Comparison of ENCODE assay signal across 8 mouse cellular contexts in the genomic region with DNA sequence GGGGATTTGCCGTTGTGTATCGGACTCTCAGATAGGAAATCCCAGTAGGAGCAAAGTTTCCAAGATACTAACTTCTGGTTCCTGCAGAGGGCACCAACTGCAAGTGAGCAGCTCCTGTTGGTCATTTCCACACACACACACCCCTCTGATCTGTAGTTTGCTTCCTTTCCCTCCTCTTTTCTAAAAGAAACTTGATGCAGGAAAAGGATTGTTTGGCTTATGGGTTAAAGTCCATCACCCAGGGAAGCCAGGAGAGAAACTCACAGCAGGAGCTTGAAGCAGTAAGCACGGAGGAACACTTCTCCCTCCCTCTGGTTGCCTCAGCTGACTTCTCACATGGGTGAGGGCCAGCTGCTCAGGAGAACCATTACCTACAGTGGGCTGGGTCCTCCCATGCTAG. TPM values are rescaled to one million over a fixed set of nuclear protein-coding genes. Genes with fewer than 3 reads are reported as not detected.
DNase-seq lines count a peak whose midpoint lies in the region; ATAC-seq and TF ChIP-seq lines count a peak whose summit lies in the region.
"Had no signal": no experiment of that assay in that cellular context is flagged by ENCODE, and none has a peak within 500 bp of the region (broad histone marks: within the 10 kb centered on the region; RNA-seq: fewer than 3 reads in every experiment).

No protein-coding gene starts in this region.

- no peaks in the 10 kb centered on the region for H3K4me1 ChIP-seq in limb, embryonic 14.5 days (ENCODE audit: control insufficient read depth, insufficient read depth, low read length)
- H3K4me1 ChIP-seq in limb, embryonic 10.5 days, result peaks cover 9% of the 10 kb centered on the region
- H3K4me1 ChIP-seq in intestine, postnatal 0 days (replicated peaks; ENCODE audit: control insufficient read depth, insufficient read depth, low read length), result no peaks in the 10 kb centered on the region
- peaks cover 42% of the 10 kb centered on the region for H3K4me1 ChIP-seq in thymus, adult 2 months (replicated peaks; ENCODE audit: control insufficient read depth, insufficient read depth, low read length)

- DNase-seq in limb, embryonic 14.5 days (ENCODE audit: low spot score), result peak; percentile 46
- no peak for DNase-seq in limb, embryonic 10.5 days (ENCODE audit: low spot score)
- DNase-seq in brain, adult 2 months (ENCODE audit: low read depth, low spot score), result peak; percentile 39
- DNase-seq in lung, postnatal 36 days, result peak; percentile 53
- no peak for DNase-seq in thymus, adult 2 months
- DNase-seq: thymus, postnatal 36 days had no signal

- no peak overlapping the region for H3K9ac ChIP-seq in limb, embryonic 14.5 days (ENCODE audit: low read depth, low read length, severe bottlenecking)
- 0 out of 2 replicates have a peak overlapping the region, but pooled peaks have one; percentile 8 for H3K9ac ChIP-seq in intestine, postnatal 0 days (ENCODE audit: low read depth, low read length)

- H3K27ac ChIP-seq in limb, embryonic 14.5 days (replicated peaks; ENCODE audit: low read depth, low read length), result no peak overlapping the region
- H3K27ac ChIP-seq in limb, embryonic 10.5 days, result no peak overlapping the region
- no peak overlapping the region for H3K27ac ChIP-seq in intestine, postnatal 0 days (ENCODE audit: low read depth, low read length)
- no peak overlapping the region for H3K27ac ChIP-seq in thymus, adult 2 months (ENCODE audit: control insufficient read depth, insufficient read depth, low read length)

- H3K27me3 ChIP-seq in limb, embryonic 14.5 days (ENCODE audit: control insufficient read depth, insufficient read depth, low read length), result no peaks in the 10 kb centered on the region
- no peaks in the 10 kb centered on the region for H3K27me3 ChIP-seq in limb, embryonic 10.5 days (ENCODE audit: low read depth, poor library complexity, severe bottlenecking)
- H3K27me3 ChIP-seq in intestine, postnatal 0 days (replicated peaks; ENCODE audit: control insufficient read depth, insufficient read depth, low read length), result no peaks in the 10 kb centered on the region
- H3K27me3 ChIP-seq in thymus, adult 2 months (ENCODE audit: control insufficient read depth, insufficient read depth, low read length), result no peaks in the 10 kb centered on the region

- peak; percentile 89 for TF ChIP-seq CTCF in intestine, postnatal 0 days (IDR thresholded peaks at IDR 0.05; ENCODE audit: low read depth)
- no peak for TF ChIP-seq CTCF in thymus, adult 2 months (IDR thresholded peaks at IDR 0.05; ENCODE audit: borderline replicate concordance, control insufficient read depth, extremely low read depth, insufficient read depth, low read length, poor library complexity)

- 39% methylated on average over 3 of the region's 3 CpGs for WGBS in limb, embryonic 14.5 days
- 56% methylated on average over 3 of the region's 3 CpGs for WGBS in limb, embryonic 10.5 days
- WGBS in intestine, postnatal 0 days, result 16% methylated on average over 3 of the region's 3 CpGs
- 53% methylated on average over 3 of the region's 3 CpGs for WGBS in thymus, adult 2 months

- H3K36me3 ChIP-seq in limb, embryonic 14.5 days (ENCODE audit: control insufficient read depth, insufficient read depth, low read length), result no peaks in the 10 kb centered on the region
- 0 out of 2 replicates have a peak, but pooled peaks cover 3% of the 10 kb centered on the region for H3K36me3 ChIP-seq in limb, embryonic 10.5 days
- no peaks in the 10 kb centered on the region for H3K36me3 ChIP-seq in intestine, postnatal 0 days (ENCODE audit: control insufficient read depth, insufficient read depth)
- peaks cover 13% of the 10 kb centered on the region for H3K36me3 ChIP-seq in thymus, adult 2 months (ENCODE audit: control insufficient read depth, insufficient read depth, low read length)

- H3K4me3 ChIP-seq in limb, embryonic 14.5 days (replicated peaks; ENCODE audit: low read length), result no peak overlapping the region
- H3K4me3 ChIP-seq in limb, embryonic 10.5 days, result no peak overlapping the region
- no peak overlapping the region for H3K4me3 ChIP-seq in intestine, postnatal 0 days (ENCODE audit: low read depth, low read length)
- no peak overlapping the region for H3K4me3 ChIP-seq in thymus, adult 2 months (ENCODE audit: control insufficient read depth, insufficient read depth, low read length)

- no peak overlapping the region for H3K4me2 ChIP-seq in limb, embryonic 14.5 days (replicated peaks; ENCODE audit: low read depth, low read length, severe bottlenecking)
- peak overlapping the region; percentile 60 for H3K4me2 ChIP-seq in intestine, postnatal 0 days (replicated peaks; ENCODE audit: low read depth)

- no peak for ATAC-seq in limb, embryonic 14.5 days (ENCODE audit: low FRiP score, low read depth)
- ATAC-seq in intestine, postnatal 0 days, result peak; percentile 82
- no peak for ATAC-seq in erythroid progenitor cell, adult 5-6 weeks (replicated peaks; ENCODE audit: low FRiP score, poor library complexity, severe bottlenecking)

- H3K9me3 ChIP-seq in limb, embryonic 14.5 days (ENCODE audit: control insufficient read depth, low read length), result peaks cover 7% of the 10 kb centered on the region; the same call in 1 of the 2 replicates
- no peaks in the 10 kb centered on the region for H3K9me3 ChIP-seq in limb, embryonic 10.5 days (replicated peaks)
- H3K9me3 ChIP-seq in intestine, postnatal 0 days (ENCODE audit: control insufficient read depth), result no peaks in the 10 kb centered on the region

- no peak for TF ChIP-seq POLR2A in limb, embryonic 14.5 days (IDR thresholded peaks at IDR 0.05; ENCODE audit: borderline replicate concordance, extremely low read depth, insufficient read depth, insufficient read length)
- TF ChIP-seq POLR2A in thymus, adult 2 months (IDR thresholded peaks at IDR 0.05; ENCODE audit: control insufficient read depth, extremely low read depth, insufficient read depth, low read length, poor library complexity), result no peak

RNA-seq across cellular contexts. Expression of a gene that starts 24.3 kb away (rescaled TPM):
- 26.8 and 31.3 TPM in 2 replicates for polyA plus RNA-seq in limb, embryonic 14.5 days (2012; rRNA removed)
- 59.8 and 67.6 TPM in 2 replicates for polyA plus RNA-seq in limb, embryonic 14.5 days (2014; fragmentation: Nextera tagmentation; extraction: Ambion mirVana)
- polyA plus RNA-seq in limb, embryonic 10.5 days (2016; fragmentation: Nextera tagmentation; extraction: Ambion mirVana), result 75.6 and 85.8 TPM in 2 replicates
- polyA plus RNA-seq in intestine, postnatal 0 days (2015; fragmentation: Nextera tagmentation; extraction: Ambion mirVana), result 28.2 and 28.6 TPM in 2 replicates
- total RNA-seq in erythroid progenitor cell, adult 5-6 weeks (2015; ENCODE audit: low replicate concordance), result 16.2 and 26.8 TPM in 2 replicates
- 20.2 and 83.3 TPM in 2 replicates for total RNA-seq in erythroid progenitor cell, adult 5-6 weeks (2017; ENCODE audit: low replicate concordance)
- 26.4 and 28.8 TPM in 2 replicates for polyA plus RNA-seq in thymus, adult 2 months (2012; rRNA removed)

RNA-seq across cellular contexts. Expression of a gene that starts 25.0 kb away (rescaled TPM):
- polyA plus RNA-seq in limb, embryonic 14.5 days (2012; rRNA removed), result 37.4 and 41.3 TPM in 2 replicates
- 22.6 and 23.3 TPM in 2 replicates for polyA plus RNA-seq in limb, embryonic 14.5 days (2014; fragmentation: Nextera tagmentation; extraction: Ambion mirVana)
- polyA plus RNA-seq in limb, embryonic 10.5 days (2016; fragmentation: Nextera tagmentation; extraction: Ambion mirVana), result 36.9 and 39.7 TPM in 2 replicates
- 10.8 and 11.8 TPM in 2 replicates for polyA plus RNA-seq in intestine, postnatal 0 days (2015; fragmentation: Nextera tagmentation; extraction: Ambion mirVana)
- 21.0 and 22.0 TPM in 2 replicates for total RNA-seq in erythroid progenitor cell, adult 5-6 weeks (2015; ENCODE audit: low replicate concordance)
- 32.3 and 41.6 TPM in 2 replicates for total RNA-seq in erythroid progenitor cell, adult 5-6 weeks (2017; ENCODE audit: low replicate concordance)
- polyA plus RNA-seq in thymus, adult 2 months (2012; rRNA removed), result 140 and 151 TPM in 2 replicates

Comparison
In these comparisons a context has a peak if more than half of its experiments do, and no peak if none do; other contexts are left out.
1. DNase-seq: peak in limb, embryonic 14.5 days (single experiment), brain, adult 2 months (single experiment) and lung, postnatal 36 days (single experiment); none in limb, embryonic 10.5 days (single experiment) and thymus, adult 2 months (single experiment).